ENCODE assay signal across 12 mouse cellular contexts in genomic region chr15:83070942-83071341, GRCm38 (mm10). TPM values are rescaled to one million over a fixed set of nuclear protein-coding genes. Genes with fewer than 3 reads are reported as not detected.
DNase-seq lines count a peak whose midpoint lies in the region; ATAC-seq and TF ChIP-seq lines count a peak whose summit lies in the region.
"Had no signal": no experiment of that assay in that cellular context is flagged by ENCODE, and none has a peak within 500 bp of the region (broad histone marks: within the 10 kb centered on the region; RNA-seq: fewer than 3 reads in every experiment).

No protein-coding gene starts in this region.

- H3K4me3 ChIP-seq in liver, embryonic 11.5 days (ENCODE audit: low read depth, low read length), result no peak overlapping the region
- no peak overlapping the region for H3K4me3 ChIP-seq in cerebellum, adult 2 months (replicated peaks; ENCODE audit: insufficient read depth, low read depth, low read length)
- H3K4me3 ChIP-seq: embryonic facial prominence, embryonic 15.5 days had no signal

- ATAC-seq in liver, embryonic 11.5 days (replicated peaks; ENCODE audit: low FRiP score), result no peak

- no peaks in the 10 kb centered on the region for H3K36me3 ChIP-seq in liver, embryonic 11.5 days (ENCODE audit: control insufficient read depth, insufficient read depth, low read length)
- H3K36me3 ChIP-seq: embryonic facial prominence, embryonic 15.5 days; G1E had no signal

- H3K9me3 ChIP-seq in liver, embryonic 11.5 days (ENCODE audit: control insufficient read depth, low read length), result no peaks in the 10 kb centered on the region
- H3K9me3 ChIP-seq: embryonic facial prominence, embryonic 15.5 days; G1E had no signal

- no peak for TF ChIP-seq CTCF in cerebellum, adult 2 months (IDR thresholded peaks at IDR 0.05; ENCODE audit: borderline replicate concordance, insufficient read depth, low read depth, low read length)

- no peak overlapping the region for H3K4me2 ChIP-seq in liver, embryonic 11.5 days
- H3K4me2 ChIP-seq: embryonic facial prominence, embryonic 15.5 days had no signal

- no peak overlapping the region for H3K27ac ChIP-seq in liver, embryonic 11.5 days (ENCODE audit: low read depth, low read length)
- H3K27ac ChIP-seq in cerebellum, adult 2 months (ENCODE audit: insufficient read depth, low read length), result no peak overlapping the region
- H3K27ac ChIP-seq: embryonic facial prominence, embryonic 15.5 days; liver, embryonic 14.5 days had no signal

- 74% methylated on average over 3 of the region's 3 CpGs for WGBS in liver, embryonic 11.5 days
- 36% methylated on average over 3 of the region's 3 CpGs for WGBS in cerebellum, adult 2 months

- DNase-seq in liver, result peak; percentile 20
- no peak for DNase-seq in liver, embryonic 11.5 days (ENCODE audit: low spot score)
- peak; percentile 24 for DNase-seq in heart, adult 8-10 months (ENCODE audit: low spot score)
- peak; percentile 67 for DNase-seq in kidney, adult 9 months
- DNase-seq in lung, postnatal 14 days, result peak; percentile 74
- no peak for DNase-seq in urinary bladder, adult 2 months (ENCODE audit: low spot score)
- no peak for DNase-seq in yolk sac, embryonic 10.5 days (ENCODE audit: low spot score)
- no peak for DNase-seq in cerebellum, adult 2 months
- DNase-seq: thymus, adult 18-20 months had no signal

- no peak overlapping the region for H3K9ac ChIP-seq in liver, embryonic 11.5 days (ENCODE audit: low read depth, low read length)
- H3K9ac ChIP-seq: embryonic facial prominence, embryonic 15.5 days; liver, embryonic 14.5 days had no signal

- peaks cover 2% of the 10 kb centered on the region for H3K27me3 ChIP-seq in liver, embryonic 11.5 days (replicated peaks; ENCODE audit: control insufficient read depth, insufficient read depth, low read length)
- no peaks in the 10 kb centered on the region for H3K27me3 ChIP-seq in cerebellum, adult 2 months (ENCODE audit: control insufficient read depth, insufficient read depth, low read length)
- H3K27me3 ChIP-seq: embryonic facial prominence, embryonic 15.5 days had no signal

- 0 out of 2 replicates have a peak, but pooled peaks cover 2% of the 10 kb centered on the region for H3K4me1 ChIP-seq in liver, embryonic 11.5 days (replicated peaks; ENCODE audit: control insufficient read depth, insufficient read depth, low read length)
- no peaks in the 10 kb centered on the region for H3K4me1 ChIP-seq in cerebellum, adult 2 months (ENCODE audit: control insufficient read depth, insufficient read depth, low read length)
- H3K4me1 ChIP-seq: embryonic facial prominence, embryonic 15.5 days had no signal

- TF ChIP-seq POLR2A in cerebellum, adult 2 months (IDR thresholded peaks at IDR 0.05; ENCODE audit: borderline replicate concordance, insufficient read depth, low read length), result no peak

RNA-seq across cellular contexts. Expression of gene Serhl, which starts 18.4 kb away (rescaled TPM):
- 45.8 and 49.4 TPM in 2 replicates for polyA plus RNA-seq in liver, embryonic 11.5 days (2014; fragmentation: Nextera tagmentation; extraction: Ambion mirVana)
- total RNA-seq in heart, adult 8-10 months (2022), result 10 to 100 TPM; 47.4 to 64.0 (median 62.0) TPM
- polyA plus RNA-seq in urinary bladder, adult 2 months (2012; rRNA removed), result 48.2 and 70.3 TPM in 2 replicates
- polyA plus RNA-seq in cerebellum, adult 2 months (2012; rRNA removed), result 16.5 and 19.2 TPM in 2 replicates

RNA-seq across cellular contexts. Expression of gene Nfam1, which starts 37.8 kb away (rescaled TPM):
- polyA plus RNA-seq in liver, embryonic 11.5 days (2014; fragmentation: Nextera tagmentation; extraction: Ambion mirVana), result 6.6 and 7.4 TPM in 2 replicates
- total RNA-seq in heart, adult 8-10 months (2022), result 1 to 10 TPM; 1.1 to 4.8 (median 1.5) TPM
- polyA plus RNA-seq in urinary bladder, adult 2 months (2012; rRNA removed), result 4.6 and 5.0 TPM in 2 replicates
- polyA plus RNA-seq in cerebellum, adult 2 months (2012; rRNA removed), result 0.67 and 0.80 TPM in 2 replicates

RNA-seq across cellular contexts. Expression of gene Rrp7a, which starts 51.7 kb away (rescaled TPM):
- polyA plus RNA-seq in liver, embryonic 11.5 days (2014; fragmentation: Nextera tagmentation; extraction: Ambion mirVana), result 71.1 and 77.6 TPM in 2 replicates
- 10 to 100 TPM; 38.9 to 42.7 (median 40.5) TPM for total RNA-seq in heart, adult 8-10 months (2022)
- polyA plus RNA-seq in urinary bladder, adult 2 months (2012; rRNA removed), result 56.1 and 60.9 TPM in 2 replicates
- polyA plus RNA-seq in cerebellum, adult 2 months (2012; rRNA removed), result 109 and 114 TPM in 2 replicates

Comparison
In these comparisons a context has a peak if more than half of its experiments do, and no peak if none do; other contexts are left out.
1. DNase-seq: peak in liver (single experiment), heart, adult 8-10 months (single experiment), kidney, adult 9 months (single experiment) and lung, postnatal 14 days (single experiment); none in liver, embryonic 11.5 days (single experiment), urinary bladder, adult 2 months (single experiment), yolk sac, embryonic 10.5 days (single experiment) and cerebellum, adult 2 months (0 of 2).